Mouse (Mus musculus) urinary bladder, postnatal 10 days (tissue): ENCODE measurements around the gene Tfap4.

Experiments used
- DNase-seq: peaks from one replicate; pipeline ENCODE4 v3.0.0; 2022; ENCODE audit warnings: low spot score

Gene Tfap4

GRCm38 (mm10) chr16:4519825-4520224, 39.8 kb downstream of the Tfap4 start:
- no peak for DNase-seq

- no peak for DNase-seq
These were observed 40.5 kb downstream of the Tfap4 start for GRCm38 (mm10) chr16:4519157-4519556.

GRCm38 (mm10) chr16:4517906-4518305, 41.7 kb downstream of the Tfap4 start:
- DNase-seq: no peak

- DNase-seq: no peak
These were observed 45.3 kb downstream of the Tfap4 start for GRCm38 (mm10) chr16:4514383-4514782.

- no peak for DNase-seq
These were observed 46.8 kb downstream of the Tfap4 start for GRCm38 (mm10) chr16:4512661-4513438.

GRCm38 (mm10) chr16:4511371-4511770, 48.3 kb downstream of the Tfap4 start:
- DNase-seq: no peak

GRCm38 (mm10) chr16:4506181-4506580, 53.5 kb downstream of the Tfap4 start:
- DNase-seq: no peak

GRCm38 (mm10) chr16:4503495-4503894, 56.2 kb downstream of the Tfap4 start:
- DNase-seq: no peak

- DNase-seq: no peak
These were observed 57.1 kb downstream of the Tfap4 start for GRCm38 (mm10) chr16:4502568-4502967.

- DNase-seq: no peak
These were observed 58.0 kb downstream of the Tfap4 start for GRCm38 (mm10) chr16:4501703-4502102.

- DNase-seq: no peak
These were observed 58.9 kb downstream of the Tfap4 start for GRCm38 (mm10) chr16:4500598-4501385.

- no peak for DNase-seq
These were observed 61.7 kb downstream of the Tfap4 start for GRCm38 (mm10) chr16:4497762-4498607.

- DNase-seq: no peak
These were observed 63.2 kb downstream of the Tfap4 start for GRCm38 (mm10) chr16:4496470-4496869.

- no peak for DNase-seq
These were observed 63.8 kb downstream of the Tfap4 start for GRCm38 (mm10) chr16:4495861-4496260.
